29 mouse cellular contexts compared by ENCODE assay signal in genomic region chr10:128915550-128915949, GRCm38 (mm10). TPM values are rescaled to one million over a fixed set of nuclear protein-coding genes. Genes with fewer than 3 reads are reported as not detected.
A peak's percentile ranks its signal among the peaks of the same experiment; 100 is the strongest.
DNase-seq lines count a peak whose midpoint lies in the region; ATAC-seq and TF ChIP-seq lines count a peak whose summit lies in the region.
"Had no signal": no experiment of that assay in that cellular context is flagged by ENCODE, and none has a peak within 500 bp of the region (broad histone marks: within the 10 kb centered on the region; RNA-seq: fewer than 3 reads in every experiment).

No protein-coding gene starts in this region.

- ATAC-seq in forebrain, postnatal 0 days = no peak
- ATAC-seq in forebrain, embryonic 15.5 days (replicated peaks) = no peak
- ATAC-seq in lung, embryonic 14.5 days (ENCODE audit: insufficient read depth) = no peak
- ATAC-seq: activated CD4-positive, CD25-positive, alpha-beta regulatory T cell, adult 4 months; forebrain, embryonic 16.5 days; hindbrain, embryonic 16.5 days had no signal

- TF ChIP-seq CTCF in forebrain, postnatal 0 days (IDR thresholded peaks at IDR 0.05; ENCODE audit: low read depth) = peak; percentile 37; the same call in 1 of the 2 replicates
- TF ChIP-seq CTCF in lung, embryonic 14.5 days (IDR thresholded peaks at IDR 0.05; ENCODE audit: low read depth) = peak; percentile 42
- peak; percentile 4 to 37 (median 28); a peak in 3 of 6 replicates for TF ChIP-seq CTCF in MEL (IDR thresholded peaks at IDR 0.05 in 2 of 3, conservative IDR thresholded peaks at IDR 0.05 in 1 of 3; ENCODE audit: control insufficient read depth in 1 of 3, insufficient read depth in 1 of 3, low read depth in 2 of 3, low read length in 3 of 3, poor library complexity in 1 of 3, severe bottlenecking in 1 of 3)

- H3K9ac ChIP-seq in forebrain, postnatal 0 days = no peak overlapping the region
- no peak overlapping the region for H3K9ac ChIP-seq in forebrain, embryonic 15.5 days (replicated peaks)
- no peak overlapping the region for H3K9ac ChIP-seq in lung, embryonic 14.5 days
- no peak overlapping the region for H3K9ac ChIP-seq in MEL (ENCODE audit: control insufficient read depth, low read depth, low read length, poor library complexity, severe bottlenecking)
- H3K9ac ChIP-seq: limb, embryonic 15.5 days; liver, embryonic 15.5 days; midbrain, embryonic 12.5 days; neural tube, embryonic 12.5 days had no signal

- no peak overlapping the region for H3K27ac ChIP-seq in forebrain, postnatal 0 days (ENCODE audit: low read depth, low read length)
- no peak overlapping the region for H3K27ac ChIP-seq in forebrain, embryonic 15.5 days (replicated peaks)
- H3K27ac ChIP-seq in lung, embryonic 14.5 days (ENCODE audit: low read depth) = no peak overlapping the region
- H3K27ac ChIP-seq in MEL (ENCODE audit: control insufficient read depth, low read depth, low read length) = no peak overlapping the region
- H3K27ac ChIP-seq: embryonic facial prominence, embryonic 10.5 days; limb, embryonic 15.5 days; liver, embryonic 15.5 days; midbrain, embryonic 12.5 days; neural tube, embryonic 12.5 days had no signal

- no peak overlapping the region for H3K4me2 ChIP-seq in forebrain, postnatal 0 days (ENCODE audit: low read depth)
- no peak overlapping the region for H3K4me2 ChIP-seq in forebrain, embryonic 15.5 days (replicated peaks)
- no peak overlapping the region for H3K4me2 ChIP-seq in lung, embryonic 14.5 days
- H3K4me2 ChIP-seq: limb, embryonic 15.5 days; liver, embryonic 15.5 days; midbrain, embryonic 12.5 days; neural tube, embryonic 12.5 days had no signal

- no peaks in the 10 kb centered on the region for H3K79me2 ChIP-seq in MEL (ENCODE audit: control insufficient read depth, insufficient read depth, low read length, poor library complexity)

- TF ChIP-seq POLR2A in MEL (IDR thresholded peaks at IDR 0.05; ENCODE audit: control insufficient read depth in 1 of 2, insufficient read depth in 1 of 2, low read depth in 1 of 2, low read length in 2 of 2, poor library complexity in 1 of 2) = no peak

- H3K27me3 ChIP-seq in forebrain, postnatal 0 days (ENCODE audit: insufficient read depth, low read length) = no peaks in the 10 kb centered on the region
- no peaks in the 10 kb centered on the region for H3K27me3 ChIP-seq in forebrain, embryonic 15.5 days
- H3K27me3 ChIP-seq in lung, embryonic 14.5 days (ENCODE audit: insufficient read depth, low read length) = no peaks in the 10 kb centered on the region
- H3K27me3 ChIP-seq in MEL (ENCODE audit: control insufficient read depth in 1 of 2, insufficient read depth in 2 of 2, low read length in 2 of 2) = peaks cover 0 to 1% of the 10 kb centered on the region in 2 experiments; a peak in 1 of 4 replicates
- H3K27me3 ChIP-seq: limb, embryonic 15.5 days; neural tube, embryonic 12.5 days had no signal

- no peak for TF ChIP-seq EP300 in MEL (IDR thresholded peaks at IDR 0.05; ENCODE audit: low read depth in 1 of 2, low read length in 2 of 2)

- 88% methylated on average over 2 of the region's 2 CpGs for WGBS in forebrain, postnatal 0 days
- 83% methylated on average over 2 of the region's 2 CpGs for WGBS in forebrain, embryonic 15.5 days
- WGBS in lung, embryonic 14.5 days = 87% methylated on average over 2 of the region's 2 CpGs

- no peaks in the 10 kb centered on the region for H3K9me3 ChIP-seq in forebrain, postnatal 0 days (ENCODE audit: low read length)
- H3K9me3 ChIP-seq in forebrain, embryonic 15.5 days = no peaks in the 10 kb centered on the region
- no peaks in the 10 kb centered on the region for H3K9me3 ChIP-seq in lung, embryonic 14.5 days (ENCODE audit: low read depth, low read length)
- no peaks in the 10 kb centered on the region for H3K9me3 ChIP-seq in MEL (replicated peaks; ENCODE audit: insufficient read depth, low read length)
- H3K9me3 ChIP-seq: embryonic facial prominence, embryonic 10.5 days; limb, embryonic 15.5 days; liver, embryonic 15.5 days; midbrain, embryonic 12.5 days; neural tube, embryonic 12.5 days had no signal

- 0 out of 2 replicates have a peak, but pooled peaks cover 7% of the 10 kb centered on the region for H3K36me3 ChIP-seq in forebrain, postnatal 0 days (ENCODE audit: insufficient read depth)
- H3K36me3 ChIP-seq in forebrain, embryonic 15.5 days = 0 out of 2 replicates have a peak, but pooled peaks cover 7% of the 10 kb centered on the region
- H3K36me3 ChIP-seq in lung, embryonic 14.5 days (ENCODE audit: insufficient read depth) = peaks cover 66% of the 10 kb centered on the region
- no peaks in the 10 kb centered on the region for H3K36me3 ChIP-seq in MEL (ENCODE audit: control insufficient read depth in 1 of 2, insufficient read depth in 2 of 2, low read length in 2 of 2)

- H3K4me3 ChIP-seq in forebrain, postnatal 0 days (ENCODE audit: low read depth, low read length) = no peak overlapping the region
- no peak overlapping the region for H3K4me3 ChIP-seq in forebrain, embryonic 15.5 days
- H3K4me3 ChIP-seq in lung, embryonic 14.5 days (ENCODE audit: low read depth, low read length) = no peak overlapping the region
- no peak overlapping the region for H3K4me3 ChIP-seq in MEL (ENCODE audit: control insufficient read depth in 1 of 2, insufficient read depth in 1 of 2, low read depth in 2 of 2, low read length in 2 of 2)
- H3K4me3 ChIP-seq: embryonic facial prominence, embryonic 10.5 days; limb, embryonic 15.5 days; liver, embryonic 15.5 days; midbrain, embryonic 12.5 days; neural tube, embryonic 12.5 days had no signal

- peak; percentile 3 for TF ChIP-seq RAD21 in MEL (IDR thresholded peaks at IDR 0.05; ENCODE audit: low read depth, low read length)

- DNase-seq in forebrain, postnatal 0 days = no peak
- peak; percentile 4 for DNase-seq in kidney, adult 11 months
- DNase-seq in kidney, adult 8-10 months = no peak
- DNase-seq in lung, embryonic 14.5 days = peak; percentile 23
- DNase-seq in lung, postnatal 14 days = no peak
- DNase-seq in MEL (ENCODE audit: low read depth, low spot score) = no peak
- no peak for DNase-seq in urinary bladder, postnatal 10 days (ENCODE audit: low spot score)
- DNase-seq: adrenal gland, adult 8-10 months; cerebellum, adult 9-11 months; gastrocnemius, postnatal 36 days; kidney, adult 18-20 months; kidney, postnatal 25 days; left cerebral cortex, postnatal 4 days; retina, postnatal 1 day; right cerebral cortex, postnatal 25 days; spleen, adult 18-20 months; thymus, postnatal 25 days had no signal

- no peaks in the 10 kb centered on the region for H3K4me1 ChIP-seq in forebrain, postnatal 0 days (ENCODE audit: insufficient read depth)
- peaks cover 4% of the 10 kb centered on the region for H3K4me1 ChIP-seq in forebrain, embryonic 15.5 days
- H3K4me1 ChIP-seq in lung, embryonic 14.5 days (ENCODE audit: insufficient read depth) = no peaks in the 10 kb centered on the region
- H3K4me1 ChIP-seq in MEL (ENCODE audit: control insufficient read depth in 1 of 2, insufficient read depth in 2 of 2, low read length in 2 of 2) = no peaks in the 10 kb centered on the region

RNA-seq across cellular contexts. Expression of gene Rdh5, which starts 7.1 kb away (rescaled TPM):
- 4.1 and 5.8 TPM in 2 replicates for total RNA-seq in forebrain, postnatal 0 days (2014; rRNA removed)
- 6.9 and 10.2 TPM in 2 replicates for polyA plus RNA-seq in forebrain, postnatal 0 days (2015; fragmentation: Nextera tagmentation; extraction: Ambion mirVana)
- 11.7 and 12.6 TPM in 2 replicates for polyA plus RNA-seq in forebrain, embryonic 15.5 days (2015; fragmentation: Nextera tagmentation; extraction: Ambion mirVana)
- 10.5 and 12.5 TPM in 2 replicates for polyA plus RNA-seq in lung, embryonic 14.5 days (2014; fragmentation: Nextera tagmentation; extraction: Ambion mirVana)
- 1.2 and 2.9 TPM in 2 replicates for total RNA-seq in MEL (2012; rRNA removed)
- polyA plus RNA-seq in MEL (2012; ENCODE audit: insufficient read depth in 1 of 2, insufficient read length in 2 of 2, low read depth in 1 of 2, low replicate concordance in 2 of 2, missing spikeins in 1 of 2) = 1 to 10 TPM in 1 of 2 experiments, not detected in 1; 4.2 TPM

RNA-seq across cellular contexts. Expression of gene Bloc1s1, which starts 8.3 kb away (rescaled TPM):
- 120 and 149 TPM in 2 replicates for total RNA-seq in forebrain, postnatal 0 days (2014; rRNA removed)
- polyA plus RNA-seq in forebrain, postnatal 0 days (2015; fragmentation: Nextera tagmentation; extraction: Ambion mirVana) = 246 and 305 TPM in 2 replicates
- polyA plus RNA-seq in forebrain, embryonic 15.5 days (2015; fragmentation: Nextera tagmentation; extraction: Ambion mirVana) = 230 and 251 TPM in 2 replicates
- 175 and 180 TPM in 2 replicates for polyA plus RNA-seq in lung, embryonic 14.5 days (2014; fragmentation: Nextera tagmentation; extraction: Ambion mirVana)
- 57.7 and 70.6 TPM in 2 replicates for total RNA-seq in MEL (2012; rRNA removed)
- polyA plus RNA-seq in MEL (2012; ENCODE audit: insufficient read depth in 1 of 2, insufficient read length in 2 of 2, low read depth in 1 of 2, low replicate concordance in 2 of 2, missing spikeins in 1 of 2) = 10 to 100 TPM in 1 of 2 experiments, not detected in 1; 45.1 TPM

RNA-seq across cellular contexts. Expression of gene Cd63, which starts 14.8 kb away (rescaled TPM):
- 11.7 and 25.2 TPM in 2 replicates for total RNA-seq in forebrain, postnatal 0 days (2014; rRNA removed)
- 168 and 188 TPM in 2 replicates for polyA plus RNA-seq in forebrain, postnatal 0 days (2015; fragmentation: Nextera tagmentation; extraction: Ambion mirVana)
- 125 and 142 TPM in 2 replicates for polyA plus RNA-seq in forebrain, embryonic 15.5 days (2015; fragmentation: Nextera tagmentation; extraction: Ambion mirVana)
- polyA plus RNA-seq in lung, embryonic 14.5 days (2014; fragmentation: Nextera tagmentation; extraction: Ambion mirVana) = 458 and 459 TPM in 2 replicates
- 0.29 and 0.46 TPM in 2 replicates for total RNA-seq in MEL (2012; rRNA removed)
- polyA plus RNA-seq in MEL (2012; ENCODE audit: insufficient read depth in 1 of 2, insufficient read length in 2 of 2, low read depth in 1 of 2, low replicate concordance in 2 of 2, missing spikeins in 1 of 2) = under 1 TPM in 1 of 2 experiments, not detected in 1; 0.64 TPM

RNA-seq across cellular contexts. Expression of gene Itga7, which starts 18.1 kb away (rescaled TPM):
- total RNA-seq in forebrain, postnatal 0 days (2014; rRNA removed) = 7.7 and 12.7 TPM in 2 replicates
- 5.8 and 7.7 TPM in 2 replicates for polyA plus RNA-seq in forebrain, postnatal 0 days (2015; fragmentation: Nextera tagmentation; extraction: Ambion mirVana)
- 2.1 TPM in 2 replicates for polyA plus RNA-seq in forebrain, embryonic 15.5 days (2015; fragmentation: Nextera tagmentation; extraction: Ambion mirVana)
- 1.5 and 2.1 TPM in 2 replicates for polyA plus RNA-seq in lung, embryonic 14.5 days (2014; fragmentation: Nextera tagmentation; extraction: Ambion mirVana)
- 0.04 and 0.16 TPM in 2 replicates for total RNA-seq in MEL (2012; rRNA removed)
- polyA plus RNA-seq in MEL (2012; ENCODE audit: insufficient read depth in 1 of 2, insufficient read length in 2 of 2, low read depth in 1 of 2, low replicate concordance in 2 of 2, missing spikeins in 1 of 2) = under 1 TPM in 1 of 2 experiments, not detected in 1; 0.14 TPM
- total RNA-seq: common myeloid progenitor, adult 5-6 weeks; hematopoietic stem cell, adult 5-6 weeks; megakaryocyte, adult 5-6 weeks had no signal

RNA-seq across cellular contexts. Expression of gene Gdf11, which starts 24.0 kb away (rescaled TPM):
- 15.7 and 19.1 TPM in 2 replicates for total RNA-seq in forebrain, postnatal 0 days (2014; rRNA removed)
- polyA plus RNA-seq in forebrain, postnatal 0 days (2015; fragmentation: Nextera tagmentation; extraction: Ambion mirVana) = 4.3 and 6.7 TPM in 2 replicates
- polyA plus RNA-seq in forebrain, embryonic 15.5 days (2015; fragmentation: Nextera tagmentation; extraction: Ambion mirVana) = 7.5 and 8.7 TPM in 2 replicates
- 3.5 and 4.5 TPM in 2 replicates for polyA plus RNA-seq in lung, embryonic 14.5 days (2014; fragmentation: Nextera tagmentation; extraction: Ambion mirVana)
- 1.8 and 2.3 TPM in 2 replicates for total RNA-seq in MEL (2012; rRNA removed)
- 1 to 10 TPM in 1 of 2 experiments, not detected in 1; 2.8 TPM for polyA plus RNA-seq in MEL (2012; ENCODE audit: insufficient read depth in 1 of 2, insufficient read length in 2 of 2, low read depth in 1 of 2, low replicate concordance in 2 of 2, missing spikeins in 1 of 2)
- total RNA-seq: common myeloid progenitor, adult 5-6 weeks had no signal

Comparison
In these comparisons a context has a peak if more than half of its experiments do, and no peak if none do; other contexts are left out.
1. DNase-seq: peak in kidney, adult 11 months (single experiment) and lung, embryonic 14.5 days (single experiment); none in forebrain, postnatal 0 days (single experiment), kidney, adult 8-10 months (0 of 2), lung, postnatal 14 days (single experiment), MEL (single experiment) and urinary bladder, postnatal 10 days (single experiment).
2. RNA of gene Cd63, which starts 14.8 kb away (polyA plus RNA-seq): 458 to 459 TPM in lung, embryonic 14.5 days, 168 to 188 TPM in forebrain, postnatal 0 days and 125 to 142 TPM in forebrain, embryonic 15.5 days; 0.64 TPM in MEL; every median in the first group is over 10 times any median in the second.
3. Peak in every context shown above with its lines, with median percentiles within 50 percentile points of each other: CTCF ChIP-seq.